ENCODE assay signal across 17 mouse cellular contexts in the genomic region with DNA sequence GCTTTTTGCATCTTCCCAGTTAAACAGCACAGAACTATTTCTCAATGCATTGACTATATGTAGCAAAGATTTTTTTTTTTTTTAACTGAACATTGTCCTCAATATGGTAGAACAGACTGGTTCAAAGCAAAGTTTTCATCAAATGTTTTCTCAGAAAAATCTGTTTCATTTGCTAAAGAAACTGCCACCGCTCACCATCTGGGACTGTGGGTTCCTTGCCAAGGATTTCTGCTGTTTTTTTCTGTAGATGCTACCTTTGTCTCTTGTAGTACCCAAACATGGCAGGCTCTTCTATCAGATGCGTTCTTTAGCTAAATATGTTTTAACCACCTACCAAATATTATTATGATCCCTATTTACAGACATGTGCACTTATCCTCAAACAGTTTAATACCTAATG.
DNase-seq lines count a peak whose midpoint lies in the region; ATAC-seq lines count a peak whose summit lies in the region.
"Had no signal": no experiment of that assay in that cellular context is flagged by ENCODE, and none has a peak within 500 bp of the region (broad histone marks: within the 10 kb centered on the region; RNA-seq: fewer than 3 reads in every experiment).

No protein-coding gene starts in this region.

- peak; percentile 71 for DNase-seq in cerebellum, postnatal 10 days
- DNase-seq in cerebellum, adult 9-11 months = no peak
- DNase-seq in left cerebral cortex, adult 18-20 months (ENCODE audit: low spot score in 2 of 2) = peak; percentile 22 to 39
- DNase-seq in left cerebral cortex, adult 11 months (ENCODE audit: low spot score) = no peak
- DNase-seq in layer of hippocampus, adult 9-11 months = peak; percentile 24
- peak; percentile 16 for DNase-seq in right cerebral cortex, postnatal 25 days
- no peak for DNase-seq in kidney, adult 9 months
- DNase-seq: adrenal gland, postnatal 14 days; cerebellum, adult 11-12 months; gastrocnemius, postnatal 10 days; heart, adult 2 months; kidney, adult 11 months; kidney, postnatal 14 days; lung, postnatal 10 days; spleen, adult 18-20 months; thymus, postnatal 25 days had no signal

- no peak for ATAC-seq in activated CD4-positive, CD25-positive, alpha-beta regulatory T cell, adult 4 months

Comparison
In these comparisons a context has a peak if more than half of its experiments do, and no peak if none do; other contexts are left out.
1. DNase-seq: peak in cerebellum, postnatal 10 days (2 of 2), left cerebral cortex, adult 18-20 months (2 of 2), layer of hippocampus, adult 9-11 months (single experiment) and right cerebral cortex, postnatal 25 days (single experiment); none in cerebellum, adult 9-11 months (single experiment), left cerebral cortex, adult 11 months (single experiment) and kidney, adult 9 months (single experiment).